Mouse (Mus musculus): ENCODE data around the gene Crhr2.

DNA sequence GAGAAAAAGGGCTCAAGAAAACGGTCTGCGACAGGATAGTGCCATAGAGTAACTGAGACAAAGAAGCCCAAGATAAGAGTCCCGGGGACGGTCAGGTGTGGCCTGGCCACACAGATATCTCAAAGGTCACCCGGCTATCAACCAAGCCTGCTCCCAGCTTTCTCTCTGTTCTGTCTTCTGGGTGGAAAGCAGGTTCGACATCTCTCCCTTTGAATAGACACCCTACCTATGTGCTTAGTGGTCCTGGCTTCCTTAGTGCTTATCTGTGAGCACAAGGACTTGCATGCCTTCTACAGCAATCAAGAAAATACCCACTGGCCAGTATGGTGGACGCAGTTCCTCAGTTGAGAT lies 68.4 kb downstream of the Crhr2 start:
- TF ChIP-seq CTCF (IDR thresholded peaks at IDR 0.05; ENCODE audit: insufficient read depth, low read depth, low read length) (no peak), POLR2A (IDR thresholded peaks at IDR 0.05; ENCODE audit: insufficient read depth, low read depth, low read length) (no peak)

All from olfactory bulb, adult 2 months (tissue).